Mouse (Mus musculus) heart, embryonic 12.5 days (tissue): ENCODE measurements around the gene Slc30a4. TPM values are rescaled to one million over a fixed set of nuclear protein-coding genes. Genes with fewer than 3 reads are reported as not detected.

Experiments
- ATAC-seq: fragments of 200-750 bp; cut with Nextera tagmentation; 2 replicates; pipeline ENCODE4 v1.8.0; 2017; ENCODE audit warnings: moderate TSS enrichment, moderate library complexity; ENCODE audit not compliant: insufficient number of reproducible peaks, low FRiP score
- H3K27ac ChIP-seq: fragments of 300-500 bp; sonication (generic); 2 replicates; pipeline ENCODE4 v1.5.1; 2016; ENCODE audit warnings: mild to moderate bottlenecking, moderate library complexity; ENCODE audit not compliant: poor library complexity, severe bottlenecking
- H3K27me3 ChIP-seq: fragments of 300-500 bp; sonication (generic); replicated peaks from 2 replicates; pipeline ENCODE4 v1.6.1; 2016; ENCODE audit warnings: mild to moderate bottlenecking, moderate library complexity
- H3K36me3 ChIP-seq: fragments of 300-500 bp; sonication (generic); 2 replicates; pipeline ENCODE4 v1.6.1; 2016; ENCODE audit warnings: mild to moderate bottlenecking, moderate library complexity
- H3K4me1 ChIP-seq: fragments of 300-500 bp; sonication (generic); replicated peaks from 2 replicates; pipeline ENCODE4 v1.6.1; 2016; ENCODE audit warnings: mild to moderate bottlenecking
- H3K4me2 ChIP-seq: fragments of 300-500 bp; sonication (generic); 2 replicates; pipeline ENCODE4 v1.6.1; 2016; ENCODE audit warnings: mild to moderate bottlenecking, moderate library complexity
- H3K4me3 ChIP-seq: fragments of 300-500 bp; sonication (generic); 2 replicates; pipeline ENCODE4 v1.5.1; 2016; ENCODE audit warnings: mild to moderate bottlenecking
- H3K9ac ChIP-seq: fragments of 300-500 bp; sonication (generic); 2 replicates; pipeline ENCODE4 v1.6.1; 2016; ENCODE audit warnings: mild to moderate bottlenecking, moderate library complexity
- H3K9me3 ChIP-seq: fragments of 300-500 bp; sonication (generic); replicated peaks from 2 replicates; pipeline ENCODE4 v1.6.1; 2016; ENCODE audit warnings: mild to moderate bottlenecking, moderate library complexity
- WGBS: fragments of 180-500 bp; shearing (Covaris S2); methylation state at CpG from one replicate; pipeline ENCODE4 v1.1.7; 2016; 5-methylcytosine and 5-hydroxymethylcytosine counted together
- polyA plus RNA-seq: library from polyadenylated mRNA; unstranded; fragments of >200 nt; fragmentation: Nextera tagmentation; extraction: Ambion mirVana; gene quantifications from 2 replicates; pipeline ENCODE4 v1.2.1, GENCODE M21; 2016

The Slc30a4 gene
- polyA plus RNA-seq, 1 experiment from 2014 or later: 10.0 TPM

GRCm38 (mm10) chr2:122712848-122713247, 10.4 kb upstream of the Slc30a4 start:
- Histone ChIP-seq H3K36me3 (no peaks in the 10 kb centered on the region), H3K27me3 (no peaks in the 10 kb centered on the region), H3K4me1 (peaks cover 3% of the 10 kb centered on the region), H3K27ac (no peak overlapping the region), H3K9ac (no peak overlapping the region), H3K9me3 (no peaks in the 10 kb centered on the region), H3K4me2 (no peak overlapping the region), H3K4me3 (no peak overlapping the region)
- WGBS: 76% methylated on average over 2 of the region's 2 CpGs
- ATAC-seq: no peak

- H3K9me3 ChIP-seq: no peaks in the 10 kb centered on the region
- no peaks in the 10 kb centered on the region for H3K36me3 ChIP-seq
- 54% methylated on average over 3 of the region's 3 CpGs for WGBS
- H3K4me1 ChIP-seq: peaks cover 3% of the 10 kb centered on the region
- no peak overlapping the region for H3K4me2 ChIP-seq
- ATAC-seq: no peak
- no peak overlapping the region for H3K27ac ChIP-seq
- H3K9ac ChIP-seq: no peak overlapping the region
- H3K4me3 ChIP-seq: no peak overlapping the region
- H3K27me3 ChIP-seq: no peaks in the 10 kb centered on the region
Measured at GRCm38 (mm10) chr2:122711911-122712310, 9.4 kb upstream of the Slc30a4 start.

GRCm38 (mm10) chr2:122709156-122709555, 6.7 kb upstream of the Slc30a4 start:
- WGBS: 73% methylated on average over 1 of the region's 1 CpGs
- H3K27ac ChIP-seq: no peak overlapping the region
- H3K4me2 ChIP-seq: no peak overlapping the region
- H3K4me1 ChIP-seq: peaks cover 3% of the 10 kb centered on the region
- no peak overlapping the region for H3K4me3 ChIP-seq
- ATAC-seq: no peak
- no peak overlapping the region for H3K9ac ChIP-seq
- no peaks in the 10 kb centered on the region; the same call in 1 of the 2 replicates for H3K27me3 ChIP-seq
- H3K9me3 ChIP-seq: no peaks in the 10 kb centered on the region
- no peaks in the 10 kb centered on the region for H3K36me3 ChIP-seq

- no peak for ATAC-seq
- Histone ChIP-seq H3K4me1 (peaks cover 3% of the 10 kb centered on the region), H3K27me3 (no peaks in the 10 kb centered on the region; the same call in 1 of the 2 replicates), H3K36me3 (no peaks in the 10 kb centered on the region), H3K4me3 (no peak overlapping the region), H3K9me3 (no peaks in the 10 kb centered on the region), H3K27ac (no peak overlapping the region), H3K4me2 (no peak overlapping the region), H3K9ac (no peak overlapping the region)
- 56% methylated on average over 3 of the region's 3 CpGs for WGBS
Measured at GRCm38 (mm10) chr2:122708080-122708479, 5.6 kb upstream of the Slc30a4 start.

- H3K4me2 ChIP-seq: no peak overlapping the region
- no peak overlapping the region for H3K27ac ChIP-seq
- no peaks in the 10 kb centered on the region for H3K36me3 ChIP-seq
- peaks cover 10% of the 10 kb centered on the region for H3K4me1 ChIP-seq
- 71% methylated on average over 2 of the region's 2 CpGs for WGBS
- ATAC-seq: no peak
- no peaks in the 10 kb centered on the region for H3K9me3 ChIP-seq
- no peak overlapping the region for H3K9ac ChIP-seq
- no peak overlapping the region for H3K4me3 ChIP-seq
- H3K27me3 ChIP-seq: no peaks in the 10 kb centered on the region; the same call in 1 of the 2 replicates
Measured at GRCm38 (mm10) chr2:122704572-122704971, 2.1 kb upstream of the Slc30a4 start.

- no peaks in the 10 kb centered on the region for H3K9me3 ChIP-seq
- no peaks in the 10 kb centered on the region for H3K36me3 ChIP-seq
- H3K27me3 ChIP-seq: no peaks in the 10 kb centered on the region; the same call in 1 of the 2 replicates
- H3K9ac ChIP-seq: peak overlapping the region; percentile 91
- peak overlapping the region; percentile 75 for H3K4me2 ChIP-seq
- H3K4me1 ChIP-seq: peaks cover 7% of the 10 kb centered on the region
- WGBS: under 1% methylated on average over 15 of the region's 15 CpGs
- no peak for ATAC-seq
- H3K4me3 ChIP-seq: peak overlapping the region; percentile 86
- peak overlapping the region; percentile 65; the same call in 1 of the 2 replicates for H3K27ac ChIP-seq
Measured at GRCm38 (mm10) chr2:122701871-122702180, 637 bp downstream of the Slc30a4 start.

GRCm38 (mm10) chr2:122701012-122701411, 1.5 kb downstream of the Slc30a4 start:
- Histone ChIP-seq H3K4me2 (peak overlapping the region; percentile 47), H3K4me1 (peaks cover 7% of the 10 kb centered on the region), H3K9ac (peak overlapping the region; percentile 45), H3K27ac (no peak overlapping the region), H3K4me3 (peak overlapping the region; percentile 86), H3K27me3 (no peaks in the 10 kb centered on the region; the same call in 1 of the 2 replicates), H3K9me3 (no peaks in the 10 kb centered on the region), H3K36me3 (no peaks in the 10 kb centered on the region)
- no peak for ATAC-seq
- WGBS: 69% methylated on average over 8 of the region's 8 CpGs

GRCm38 (mm10) chr2:122697526-122697925, 4.9 kb downstream of the Slc30a4 start:
- no peaks in the 10 kb centered on the region for H3K36me3 ChIP-seq
- no peak overlapping the region for H3K27ac ChIP-seq
- no peaks in the 10 kb centered on the region for H3K27me3 ChIP-seq
- H3K4me2 ChIP-seq: no peak overlapping the region
- ATAC-seq: no peak
- WGBS: 68% methylated on average over 2 of the region's 2 CpGs
- no peak overlapping the region for H3K9ac ChIP-seq
- H3K9me3 ChIP-seq: no peaks in the 10 kb centered on the region
- H3K4me1 ChIP-seq: peaks cover 7% of the 10 kb centered on the region
- no peak overlapping the region for H3K4me3 ChIP-seq

- no peak overlapping the region for H3K4me3 ChIP-seq
- H3K4me1 ChIP-seq: no peaks in the 10 kb centered on the region
- peaks cover 10% of the 10 kb centered on the region; the same call in 1 of the 2 replicates for H3K36me3 ChIP-seq
- H3K27ac ChIP-seq: no peak overlapping the region
- H3K9ac ChIP-seq: no peak overlapping the region
- peaks cover 5% of the 10 kb centered on the region for H3K9me3 ChIP-seq
- H3K27me3 ChIP-seq: no peaks in the 10 kb centered on the region
- 77% methylated on average over 6 of the region's 6 CpGs for WGBS
- ATAC-seq: no peak
- no peak overlapping the region for H3K4me2 ChIP-seq
Measured at GRCm38 (mm10) chr2:122686665-122687064, 15.8 kb downstream of the Slc30a4 start.

- no peak overlapping the region for H3K9ac ChIP-seq
- 70% methylated on average over 1 of the region's 1 CpGs for WGBS
- no peak for ATAC-seq
- no peaks in the 10 kb centered on the region for H3K27me3 ChIP-seq
- H3K27ac ChIP-seq: no peak overlapping the region
- H3K4me1 ChIP-seq: no peaks in the 10 kb centered on the region
- no peak overlapping the region for H3K4me3 ChIP-seq
- peaks cover 6% of the 10 kb centered on the region for H3K9me3 ChIP-seq
- no peak overlapping the region for H3K4me2 ChIP-seq
- H3K36me3 ChIP-seq: peaks cover 10% of the 10 kb centered on the region; the same call in 1 of the 2 replicates
Measured at GRCm38 (mm10) chr2:122683641-122684040, 18.8 kb downstream of the Slc30a4 start.

- 83% methylated on average over 2 of the region's 2 CpGs for WGBS
- Histone ChIP-seq H3K4me3 (no peak overlapping the region), H3K36me3 (peaks cover 6% of the 10 kb centered on the region; the same call in 1 of the 2 replicates), H3K27ac (no peak overlapping the region), H3K4me2 (no peak overlapping the region), H3K9me3 (peaks cover 6% of the 10 kb centered on the region), H3K27me3 (no peaks in the 10 kb centered on the region), H3K4me1 (no peaks in the 10 kb centered on the region), H3K9ac (no peak overlapping the region)
- ATAC-seq: no peak
Measured at GRCm38 (mm10) chr2:122682520-122682919, 19.9 kb downstream of the Slc30a4 start.
